10 mouse cellular contexts compared by ENCODE assay signal in the genomic region with DNA sequence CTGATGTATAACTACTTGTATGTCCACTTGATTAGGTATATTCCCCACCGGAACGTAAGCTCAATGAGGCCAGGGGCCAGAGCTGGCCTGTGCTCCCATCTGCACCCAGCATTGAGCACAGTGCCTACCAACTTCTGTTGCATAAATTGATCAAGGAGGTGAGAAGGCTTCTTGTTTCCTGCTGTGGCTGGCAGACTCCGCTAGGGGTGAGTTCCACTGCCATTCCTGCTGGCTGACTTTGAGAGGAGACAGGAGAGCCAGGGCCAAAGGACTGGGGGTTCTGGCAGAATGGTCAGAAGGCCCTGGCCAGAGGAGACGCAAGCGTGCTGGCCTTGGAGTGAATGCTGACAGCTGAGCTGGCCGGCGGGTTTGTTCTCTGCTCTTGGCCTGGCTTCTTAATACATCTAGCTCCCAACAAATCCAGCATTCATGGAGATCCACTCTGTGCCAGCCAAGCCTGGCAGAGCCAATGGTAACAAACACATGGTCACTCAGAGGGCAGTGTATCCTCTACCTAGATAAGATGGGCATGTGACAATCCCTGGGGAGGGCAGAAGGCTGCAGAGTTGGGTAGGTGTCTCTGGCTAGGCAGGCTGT. TPM values are rescaled to one million over a fixed set of nuclear protein-coding genes. Genes with fewer than 3 reads are reported as not detected.
DNase-seq lines count a peak whose midpoint lies in the region; ATAC-seq lines count a peak whose summit lies in the region.
"Had no signal": no experiment of that assay in that cellular context is flagged by ENCODE, and none has a peak within 500 bp of the region (broad histone marks: within the 10 kb centered on the region; RNA-seq: fewer than 3 reads in every experiment).

No protein-coding gene starts in this region.

- peak overlapping the region; percentile 43; the same call in 1 of the 2 replicates for H3K27ac ChIP-seq in heart, embryonic 12.5 days (ENCODE audit: poor library complexity, severe bottlenecking)
- no peak overlapping the region for H3K27ac ChIP-seq in forebrain, embryonic 11.5 days (ENCODE audit: low read depth, low read length)

- peaks cover 55% of the 10 kb centered on the region for H3K4me1 ChIP-seq in heart, embryonic 12.5 days (replicated peaks)
- H3K4me1 ChIP-seq in forebrain, embryonic 11.5 days (replicated peaks; ENCODE audit: control insufficient read depth, insufficient read depth, low read length): no peaks in the 10 kb centered on the region

- 66% methylated on average over 7 of the region's 7 CpGs for WGBS in heart, embryonic 12.5 days
- 78% methylated on average over 7 of the region's 7 CpGs for WGBS in forebrain, embryonic 11.5 days

- no peak overlapping the region for H3K9ac ChIP-seq in heart, embryonic 12.5 days
- no peak overlapping the region for H3K9ac ChIP-seq in forebrain, embryonic 11.5 days (ENCODE audit: low read length)

- peak; percentile 39 to 55 for DNase-seq in kidney, postnatal 4 days
- DNase-seq in kidney, adult 18-20 months: no peak
- DNase-seq in cerebellum, postnatal 10 days: peak; percentile 91 to 96
- DNase-seq in left cerebral cortex, adult 9 months (ENCODE audit: low spot score in 2 of 2): peak; percentile 49 to 76
- DNase-seq in skeletal muscle tissue, adult 2 months (ENCODE audit: low read depth, low spot score): peak; percentile 92
- no peak for DNase-seq in forebrain, embryonic 11.5 days (ENCODE audit: low spot score)
- no peak for DNase-seq in urinary bladder, postnatal 10 days (ENCODE audit: low spot score)

- ATAC-seq in heart, embryonic 12.5 days (ENCODE audit: insufficient number of reproducible peaks, low FRiP score): no peak
- ATAC-seq in forebrain, embryonic 11.5 days (replicated peaks; ENCODE audit: low FRiP score): no peak

- H3K9me3 ChIP-seq in heart, embryonic 12.5 days (replicated peaks): no peaks in the 10 kb centered on the region
- no peaks in the 10 kb centered on the region for H3K9me3 ChIP-seq in forebrain, embryonic 11.5 days (ENCODE audit: control insufficient read depth, low read length)

- H3K4me3 ChIP-seq in heart, embryonic 12.5 days: no peak overlapping the region
- H3K4me3 ChIP-seq in forebrain, embryonic 11.5 days (ENCODE audit: low read depth, low read length): no peak overlapping the region

- no peaks in the 10 kb centered on the region for H3K27me3 ChIP-seq in heart, embryonic 12.5 days (replicated peaks)
- H3K27me3 ChIP-seq in forebrain, embryonic 11.5 days (ENCODE audit: control insufficient read depth, insufficient read depth, low read length): no peaks in the 10 kb centered on the region

- H3K4me2 ChIP-seq in heart, embryonic 12.5 days: no peak overlapping the region
- no peak overlapping the region for H3K4me2 ChIP-seq in forebrain, embryonic 11.5 days (ENCODE audit: low read depth, low read length, severe bottlenecking)

- H3K36me3 ChIP-seq in heart, embryonic 12.5 days: 0 out of 2 replicates have a peak, but pooled peaks cover 2% of the 10 kb centered on the region
- H3K36me3 ChIP-seq in forebrain, embryonic 11.5 days (ENCODE audit: control insufficient read depth, insufficient read depth, low read length): no peaks in the 10 kb centered on the region

RNA-seq across cellular contexts. Expression of gene Pabpc4, which starts 13.1 kb away (rescaled TPM):
- polyA plus RNA-seq in heart, embryonic 12.5 days (2016; fragmentation: Nextera tagmentation; extraction: Ambion mirVana): 62.7 and 63.0 TPM in 2 replicates
- 46.6 and 47.0 TPM in 2 replicates for polyA plus RNA-seq in forebrain, embryonic 11.5 days (2014; fragmentation: Nextera tagmentation; extraction: Ambion mirVana)

RNA-seq across cellular contexts. Expression of gene Heyl, which starts 15.7 kb away (rescaled TPM):
- polyA plus RNA-seq in heart, embryonic 12.5 days (2016; fragmentation: Nextera tagmentation; extraction: Ambion mirVana): 6.8 and 7.3 TPM in 2 replicates
- 7.1 and 7.9 TPM in 2 replicates for polyA plus RNA-seq in forebrain, embryonic 11.5 days (2014; fragmentation: Nextera tagmentation; extraction: Ambion mirVana)

RNA-seq across cellular contexts. Expression of gene Nt5c1a, which starts 47.8 kb away (rescaled TPM):
- 0.92 TPM in 2 replicates for polyA plus RNA-seq in heart, embryonic 12.5 days (2016; fragmentation: Nextera tagmentation; extraction: Ambion mirVana)
- not detected in 2 replicates for polyA plus RNA-seq in forebrain, embryonic 11.5 days (2014; fragmentation: Nextera tagmentation; extraction: Ambion mirVana)
- polyA plus RNA-seq: liver, adult 2 months; stomach, embryonic 14.5 days had no signal

Comparison
In these comparisons a context has a peak if more than half of its experiments do, and no peak if none do; other contexts are left out.
1. DNase-seq: peak in kidney, postnatal 4 days (2 of 2), cerebellum, postnatal 10 days (2 of 2), left cerebral cortex, adult 9 months (2 of 2) and skeletal muscle tissue, adult 2 months (single experiment); none in kidney, adult 18-20 months (single experiment), forebrain, embryonic 11.5 days (single experiment) and urinary bladder, postnatal 10 days (single experiment).